Mouse (Mus musculus) limb, embryonic 10.5 days (tissue): ENCODE data around the gene Macrod2. TPM values are rescaled to one million over a fixed set of nuclear protein-coding genes. Genes with fewer than 3 reads are reported as not detected.

Experiments used
- DNase-seq: peaks from one replicate; pipeline ENCODE4 v3.0.0-alpha.2; 2017; ENCODE audit warnings: low spot score
- H3K27ac ChIP-seq: fragments of 300-500 bp; sonication (generic); 2 replicates; pipeline ENCODE4 v1.5.1; 2016; ENCODE audit warnings: mild to moderate bottlenecking
- H3K27me3 ChIP-seq: fragments of 300-500 bp; sonication (generic); 2 replicates; pipeline ENCODE4 v1.6.1; 2016; ENCODE audit warnings: low read depth, mild to moderate bottlenecking; ENCODE audit not compliant: poor library complexity, severe bottlenecking
- H3K36me3 ChIP-seq: fragments of 300-500 bp; sonication (generic); 2 replicates; pipeline ENCODE4 v1.6.1; 2016; ENCODE audit warnings: mild to moderate bottlenecking, moderate library complexity
- H3K4me1 ChIP-seq: fragments of 300-500 bp; sonication (generic); 2 replicates; pipeline ENCODE4 v1.6.1; 2016
- H3K4me3 ChIP-seq: fragments of 300-500 bp; sonication (generic); 2 replicates; pipeline ENCODE4 v1.5.1; 2016; ENCODE audit warnings: mild to moderate bottlenecking, moderate library complexity
- H3K9me3 ChIP-seq: fragments of 300-500 bp; sonication (generic); replicated peaks from 2 replicates; pipeline ENCODE4 v1.6.1; 2016; ENCODE audit warnings: mild to moderate bottlenecking
- WGBS: fragments of 180-500 bp; shearing (Covaris S2); methylation state at CpG from one replicate; pipeline ENCODE4 v1.1.7; 2016; 5-methylcytosine and 5-hydroxymethylcytosine counted together
- polyA plus RNA-seq: library from polyadenylated mRNA; unstranded; fragments of >200 nt; fragmentation: Nextera tagmentation; extraction: Ambion mirVana; gene quantifications from 2 replicates; pipeline ENCODE4 v1.2.1, GENCODE M21; 2016

Macrod2 gene
- polyA plus RNA-seq, 1 experiment from 2014 or later: 42.7 TPM

DNA sequence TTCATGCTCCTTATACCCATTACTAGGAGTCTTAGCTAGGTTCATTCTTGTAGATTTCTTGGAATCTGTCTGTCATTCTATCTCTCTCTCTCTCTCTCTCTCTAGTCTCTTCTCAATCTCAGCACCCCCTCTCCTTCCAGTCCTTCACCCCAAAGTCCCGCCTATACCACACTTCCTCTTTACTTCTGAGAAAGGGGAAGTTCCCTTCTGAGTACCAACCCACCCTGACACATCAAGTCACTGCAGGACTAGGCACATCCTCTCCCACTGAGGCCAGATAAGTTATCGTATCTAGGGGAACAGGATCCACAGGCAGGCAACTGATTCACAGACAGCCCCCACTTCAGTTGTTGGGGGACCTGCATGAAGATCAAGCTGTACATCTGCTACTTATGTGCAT lies 389.5 kb downstream of the Macrod2 start:
- Histone ChIP-seq H3K36me3 (no peaks in the 10 kb centered on the region), H3K4me1 (no peaks in the 10 kb centered on the region), H3K9me3 (no peaks in the 10 kb centered on the region), H3K27ac (no peak overlapping the region), H3K27me3 (no peaks in the 10 kb centered on the region), H3K4me3 (no peak overlapping the region)
- no peak for DNase-seq
- WGBS: 94% methylated on average over 2 of the region's 2 CpGs

DNA sequence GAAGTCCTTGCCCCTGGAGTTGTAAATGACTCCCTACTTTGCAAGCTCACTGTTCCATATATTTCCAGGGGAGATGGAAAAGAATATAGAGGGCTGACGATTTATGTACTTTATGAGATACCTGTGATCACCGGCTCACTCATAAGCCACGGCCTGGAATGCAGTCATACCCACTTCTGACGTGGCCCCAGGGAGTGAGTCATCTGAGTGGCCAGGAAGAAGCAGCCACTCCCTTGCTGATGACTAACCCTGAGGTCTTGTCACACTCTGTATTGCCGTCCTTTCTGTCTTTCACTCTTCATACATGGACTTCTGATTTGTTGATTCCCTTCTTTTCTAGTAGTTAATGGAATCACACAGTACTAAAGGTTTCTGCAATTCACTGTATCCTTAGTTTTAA lies 395.3 kb downstream of the Macrod2 start:
- H3K9me3 ChIP-seq: no peaks in the 10 kb centered on the region
- H3K4me1 ChIP-seq: no peaks in the 10 kb centered on the region
- no peaks in the 10 kb centered on the region for H3K27me3 ChIP-seq
- no peaks in the 10 kb centered on the region for H3K36me3 ChIP-seq
- no peak overlapping the region for H3K27ac ChIP-seq
- DNase-seq: no peak
- no peak overlapping the region for H3K4me3 ChIP-seq
- WGBS: 78% methylated on average over 5 of the region's 5 CpGs

DNA sequence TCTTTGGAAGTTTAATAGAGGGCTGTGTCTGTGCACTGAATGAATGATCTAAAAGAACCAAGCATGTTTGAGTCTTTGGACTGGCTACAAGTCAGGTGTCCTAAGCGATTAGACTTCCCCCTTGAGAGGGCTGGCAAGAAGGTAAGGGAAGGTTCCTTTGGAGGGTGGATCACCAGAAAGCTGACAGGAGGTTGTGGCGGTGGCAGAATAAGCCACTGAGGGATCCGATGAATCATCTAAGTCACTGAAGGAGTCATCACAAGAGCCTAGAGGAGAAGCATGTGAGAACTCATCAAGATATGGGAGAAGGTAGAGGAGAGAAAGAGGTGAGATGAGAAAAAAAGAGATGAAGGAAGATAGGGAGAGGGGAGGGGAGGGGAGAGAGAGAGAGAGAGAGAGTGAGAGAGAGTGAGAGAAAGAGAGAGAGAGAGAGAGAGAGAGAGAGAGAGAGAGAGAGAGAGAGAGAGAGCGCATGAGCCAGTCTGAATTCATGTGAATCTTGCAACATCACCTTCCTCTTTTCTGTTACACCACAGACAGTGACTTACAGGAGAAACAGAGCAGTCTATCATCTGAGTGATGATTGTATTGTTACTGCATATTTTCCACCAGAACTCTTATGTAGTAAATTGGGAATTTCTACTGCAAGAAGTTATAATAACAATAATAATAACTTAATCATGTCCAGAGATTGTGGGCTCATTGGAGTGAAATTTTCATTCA lies 398.9 kb downstream of the Macrod2 start:
- Histone ChIP-seq H3K4me1 (no peaks in the 10 kb centered on the region), H3K9me3 (no peaks in the 10 kb centered on the region), H3K27me3 (no peaks in the 10 kb centered on the region), H3K27ac (no peak overlapping the region), H3K36me3 (no peaks in the 10 kb centered on the region), H3K4me3 (no peak overlapping the region)
- DNase-seq: no peak
- 86% methylated on average over 4 of the region's 4 CpGs for whole genome bisulfite sequencing

DNA sequence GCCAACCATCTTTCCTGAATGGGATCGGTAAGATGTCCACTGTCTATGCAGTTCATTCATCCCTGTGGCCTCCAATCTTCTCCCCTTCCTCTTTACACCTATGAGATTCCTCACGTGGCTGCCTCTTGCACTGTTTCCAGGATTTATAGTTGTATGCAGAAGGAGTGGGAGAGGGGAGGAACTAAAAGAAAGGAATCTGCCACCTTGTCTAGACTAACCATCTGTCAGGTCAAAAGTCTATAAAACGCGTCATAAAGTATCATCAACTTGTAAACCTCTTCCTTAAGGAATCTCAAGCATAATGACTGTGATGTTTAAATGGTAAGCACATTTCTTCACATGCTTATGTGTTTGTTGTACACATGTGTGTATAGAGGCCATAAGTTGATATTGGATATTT lies 416.6 kb downstream of the Macrod2 start:
- WGBS: 76% methylated on average over 4 of the region's 4 CpGs
- Histone ChIP-seq H3K36me3 (no peaks in the 10 kb centered on the region), H3K27me3 (no peaks in the 10 kb centered on the region), H3K9me3 (no peaks in the 10 kb centered on the region), H3K27ac (no peak overlapping the region), H3K4me3 (no peak overlapping the region), H3K4me1 (no peaks in the 10 kb centered on the region)
- DNase-seq: no peak

DNA sequence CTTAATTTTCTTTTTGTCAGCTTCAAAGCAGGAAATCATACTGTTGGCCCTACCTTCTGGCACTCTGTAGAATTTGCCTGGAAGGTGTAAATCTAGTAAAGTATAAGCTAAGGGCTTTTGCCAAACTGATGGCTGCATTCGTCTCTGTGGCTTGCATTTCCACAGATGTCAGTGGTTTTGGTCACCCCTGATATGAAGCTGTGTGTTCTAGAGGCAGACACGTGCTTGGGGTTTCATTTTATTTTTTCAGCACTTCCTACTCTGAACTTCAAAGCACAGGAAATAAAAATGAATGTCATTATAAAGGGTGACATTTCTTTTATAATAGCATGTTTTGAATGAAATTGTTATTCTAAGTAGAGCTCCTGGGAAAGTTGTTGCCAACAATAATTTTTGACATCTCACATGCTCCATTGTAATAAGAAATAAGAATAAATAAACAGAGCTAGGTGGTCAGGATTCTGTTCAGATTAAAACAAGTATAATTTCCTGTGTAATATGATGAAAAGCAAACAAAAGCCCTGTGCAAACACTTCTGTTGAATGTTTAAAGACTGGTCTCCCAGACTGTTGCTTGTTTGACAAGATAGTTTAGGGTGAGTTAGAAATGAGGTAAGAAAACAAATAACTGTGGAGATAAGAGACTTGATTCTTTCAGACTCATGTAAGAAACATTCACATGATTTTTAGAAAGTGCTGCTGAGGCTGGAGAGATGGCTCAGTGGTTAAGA lies 424.4 kb downstream of the Macrod2 start:
- 57% methylated on average over 2 of the region's 2 CpGs for WGBS
- H3K9me3 ChIP-seq: no peaks in the 10 kb centered on the region
- H3K27ac ChIP-seq: no peak overlapping the region
- no peaks in the 10 kb centered on the region for H3K27me3 ChIP-seq
- DNase-seq: no peak
- no peak overlapping the region for H3K4me3 ChIP-seq
- no peaks in the 10 kb centered on the region for H3K36me3 ChIP-seq
- H3K4me1 ChIP-seq: peaks cover 5% of the 10 kb centered on the region; the same call in 1 of the 2 replicates

DNA sequence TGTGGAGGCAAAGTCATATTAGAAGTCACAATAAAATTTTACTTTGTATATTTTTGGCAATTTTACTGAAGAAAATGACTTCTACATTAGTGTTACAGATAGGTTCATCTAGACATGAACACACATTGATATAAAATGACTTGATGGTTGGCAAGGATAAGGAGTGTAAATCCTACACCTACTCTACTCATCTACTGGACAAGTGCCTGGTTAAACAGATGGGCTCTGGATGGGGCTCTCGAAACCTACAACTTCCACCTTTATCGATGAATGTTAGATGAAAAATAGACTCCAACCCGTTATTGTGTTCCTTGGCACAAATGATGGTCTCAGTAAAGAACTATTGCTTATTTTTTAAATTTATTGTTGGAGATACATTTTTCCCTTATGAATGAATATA lies 427.3 kb downstream of the Macrod2 start:
- no peak for DNase-seq
- H3K27ac ChIP-seq: no peak overlapping the region
- no peak overlapping the region for H3K4me3 ChIP-seq
- H3K4me1 ChIP-seq: peaks cover 5% of the 10 kb centered on the region; the same call in 1 of the 2 replicates
- 95% methylated on average over 3 of the region's 3 CpGs for WGBS
- no peaks in the 10 kb centered on the region for H3K9me3 ChIP-seq
- no peaks in the 10 kb centered on the region for H3K36me3 ChIP-seq
- H3K27me3 ChIP-seq: no peaks in the 10 kb centered on the region

DNA sequence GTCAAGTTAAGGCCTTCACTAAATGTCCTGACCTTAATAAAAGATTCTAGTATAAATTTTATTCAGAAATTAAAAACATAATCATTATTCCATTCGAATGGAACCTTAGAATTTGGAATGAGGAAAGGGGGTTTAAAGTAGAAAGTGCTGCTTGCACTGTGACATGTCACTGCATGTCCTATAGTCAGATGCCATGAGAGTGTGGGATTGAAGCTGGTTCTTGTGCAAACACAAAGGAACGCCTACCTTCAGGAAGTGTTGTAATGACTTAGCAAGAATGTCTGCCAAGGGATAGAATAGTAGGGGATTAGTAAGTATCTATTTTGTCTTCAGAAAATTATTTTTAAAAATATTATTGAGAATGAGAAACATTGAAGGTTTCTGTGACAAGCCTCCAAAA lies 431.1 kb downstream of the Macrod2 start:
- no peaks in the 10 kb centered on the region for H3K36me3 ChIP-seq

DNA sequence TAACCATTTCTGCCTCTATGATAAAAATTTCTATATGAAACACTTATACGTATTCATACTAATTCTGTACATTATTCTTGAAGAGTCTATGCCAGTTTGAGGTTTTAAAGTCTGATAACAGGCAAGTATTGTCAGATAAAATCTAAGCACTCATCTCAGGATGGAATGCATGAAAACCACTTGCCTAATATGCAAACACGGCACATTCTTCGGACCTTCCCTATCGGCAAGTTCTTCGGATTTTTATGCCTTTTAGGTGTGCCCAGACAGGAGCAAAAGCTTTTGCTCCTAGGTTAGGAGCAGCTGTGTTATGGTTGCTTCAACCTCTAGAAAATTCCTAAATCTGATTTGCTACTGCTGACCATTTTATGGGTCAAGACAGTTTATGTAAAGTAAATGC lies 433.8 kb downstream of the Macrod2 start:
- H3K27ac ChIP-seq: no peak overlapping the region
- no peaks in the 10 kb centered on the region for H3K9me3 ChIP-seq
- H3K4me1 ChIP-seq: no peaks in the 10 kb centered on the region
- H3K27me3 ChIP-seq: no peaks in the 10 kb centered on the region
- H3K4me3 ChIP-seq: no peak overlapping the region
- no peak for DNase-seq
- WGBS: 90% methylated on average over 5 of the region's 5 CpGs
- no peaks in the 10 kb centered on the region for H3K36me3 ChIP-seq

More for the DNA sequence above, 431.1 kb downstream of the Macrod2 start:
- Histone ChIP-seq H3K9me3 (no peaks in the 10 kb centered on the region), H3K27ac (no peak overlapping the region), H3K4me1 (no peaks in the 10 kb centered on the region), H3K27me3 (no peaks in the 10 kb centered on the region), H3K4me3 (no peak overlapping the region)
- 73% methylated on average over 2 of the region's 2 CpGs for WGBS
- DNase-seq: no peak

DNA sequence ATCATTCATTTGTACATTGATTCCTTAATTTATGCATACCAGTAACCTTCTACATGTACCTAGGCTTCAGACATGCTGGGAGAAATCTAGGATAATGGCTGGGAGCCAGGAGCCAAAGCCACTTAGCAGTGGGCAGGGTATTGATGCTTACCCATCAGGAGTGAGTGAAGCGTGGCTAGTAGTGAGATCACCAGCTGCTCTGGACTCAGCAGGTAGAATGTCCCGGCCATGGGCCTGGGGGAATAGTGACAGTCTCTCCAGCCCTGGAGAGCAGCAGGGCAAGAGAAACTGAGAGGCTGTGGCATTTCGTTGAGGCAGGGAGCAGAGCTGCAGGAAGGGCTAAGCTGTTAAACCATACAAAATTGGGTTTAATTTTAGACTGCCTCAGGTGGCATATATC lies 435.0 kb downstream of the Macrod2 start:
- no peak for DNase-seq
- Histone ChIP-seq H3K27ac (no peak overlapping the region), H3K4me1 (no peaks in the 10 kb centered on the region), H3K9me3 (no peaks in the 10 kb centered on the region), H3K4me3 (no peak overlapping the region), H3K36me3 (no peaks in the 10 kb centered on the region), H3K27me3 (no peaks in the 10 kb centered on the region)
- WGBS: 76% methylated on average over 3 of the region's 3 CpGs

DNA sequence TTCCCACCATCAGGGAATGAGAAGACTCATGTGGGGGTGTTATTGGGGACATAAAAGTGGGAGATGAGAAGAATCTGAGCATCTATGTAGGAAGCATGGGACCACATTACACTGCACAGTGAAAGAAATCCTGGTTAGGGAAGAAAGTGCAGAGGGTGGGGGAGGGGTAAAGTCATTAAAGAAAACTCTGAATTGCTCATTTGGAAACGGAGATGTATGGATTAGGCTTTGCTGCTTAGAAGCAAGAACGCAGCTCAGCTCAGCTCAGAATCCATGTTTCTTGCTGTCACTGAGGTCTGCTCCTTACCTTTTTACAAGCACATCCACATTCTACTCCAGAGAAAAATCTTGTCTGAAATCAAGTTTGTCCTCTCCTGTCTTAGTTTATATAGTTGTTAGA lies 444.3 kb downstream of the Macrod2 start:
- Histone ChIP-seq H3K27me3 (no peaks in the 10 kb centered on the region), H3K9me3 (no peaks in the 10 kb centered on the region), H3K4me1 (peaks cover 10% of the 10 kb centered on the region), H3K36me3 (no peaks in the 10 kb centered on the region), H3K4me3 (no peak overlapping the region), H3K27ac (no peak overlapping the region)
- DNase-seq: no peak
- WGBS: 23% methylated on average over 2 of the region's 2 CpGs

DNA sequence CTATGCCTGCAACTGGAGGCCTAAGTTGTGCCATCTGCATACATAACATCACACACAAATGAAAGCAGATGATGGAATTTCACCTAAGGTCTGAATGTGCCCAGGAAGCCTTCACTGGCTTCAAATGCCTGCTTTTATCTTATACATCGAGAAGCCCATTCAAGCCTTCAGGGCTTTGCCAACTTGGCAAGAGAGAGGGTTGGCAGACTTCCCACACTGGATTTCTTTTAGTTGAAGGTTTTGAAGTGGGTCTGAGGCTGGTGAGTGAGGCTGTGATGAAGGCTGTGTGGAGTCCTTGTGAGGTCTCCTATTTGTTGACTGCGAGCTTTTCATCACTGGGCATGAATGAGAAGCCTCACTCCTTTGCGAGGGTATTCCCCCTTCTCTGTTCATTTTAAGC lies 444.8 kb downstream of the Macrod2 start:
- no peaks in the 10 kb centered on the region for H3K36me3 ChIP-seq

DNA sequence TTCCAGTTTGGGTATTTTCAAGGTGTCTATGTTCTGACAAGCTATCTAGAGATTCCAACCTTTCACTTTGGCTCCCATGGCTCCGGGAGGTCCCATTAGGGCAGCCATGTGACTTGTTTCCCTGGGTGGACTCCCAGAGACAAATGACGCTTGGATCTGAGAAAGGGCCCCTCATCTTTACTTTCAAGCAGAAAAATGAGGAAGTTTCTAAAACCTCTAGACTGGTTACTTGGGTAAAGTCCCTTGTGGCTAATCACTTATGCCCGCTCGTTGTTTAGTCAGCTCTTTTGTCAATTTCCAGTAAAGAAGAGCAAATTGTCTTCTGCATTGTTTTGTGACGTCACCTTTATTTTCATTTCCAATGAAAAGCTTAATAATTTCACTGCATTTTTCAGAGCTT lies 448.9 kb downstream of the Macrod2 start:
- Histone ChIP-seq H3K27ac (no peak overlapping the region), H3K36me3 (no peaks in the 10 kb centered on the region), H3K27me3 (no peaks in the 10 kb centered on the region), H3K4me3 (no peak overlapping the region), H3K9me3 (no peaks in the 10 kb centered on the region), H3K4me1 (peaks cover 10% of the 10 kb centered on the region)
- no peak for DNase-seq
- 82% methylated on average over 5 of the region's 5 CpGs for WGBS

More for the DNA sequence above, 444.8 kb downstream of the Macrod2 start:
- WGBS: 77% methylated on average over 3 of the region's 3 CpGs
- peaks cover 10% of the 10 kb centered on the region for H3K4me1 ChIP-seq
- no peaks in the 10 kb centered on the region for H3K9me3 ChIP-seq
- no peaks in the 10 kb centered on the region for H3K27me3 ChIP-seq
- no peak for DNase-seq
- H3K4me3 ChIP-seq: no peak overlapping the region
- H3K27ac ChIP-seq: no peak overlapping the region

DNA sequence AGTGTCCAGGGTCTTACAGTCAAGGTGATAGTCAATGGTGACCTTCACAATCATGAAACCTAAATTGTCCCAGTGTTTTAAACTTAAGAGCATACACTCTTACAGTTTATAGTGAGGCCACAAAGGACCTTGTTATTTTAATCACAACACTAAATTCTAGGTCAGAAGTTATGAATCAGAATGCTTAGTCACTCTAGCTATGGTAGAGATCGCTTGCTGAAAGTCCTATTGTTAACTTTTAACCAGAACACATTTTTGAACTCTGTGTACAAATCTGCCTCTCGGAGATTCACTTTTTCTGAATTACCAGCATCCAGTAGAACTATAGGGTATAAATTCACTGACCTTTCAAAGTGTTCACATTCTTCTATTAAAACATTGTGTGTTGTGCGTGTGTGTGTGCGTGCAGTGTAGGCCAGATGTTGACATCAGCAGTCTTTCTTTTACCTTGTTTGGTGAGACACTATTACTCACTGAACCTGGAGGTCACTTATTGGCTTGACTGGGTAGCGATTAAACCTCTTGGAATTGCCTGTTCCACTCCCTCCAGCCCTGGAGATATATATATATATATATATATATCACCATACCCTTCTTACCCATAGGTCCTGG lies 452.8 kb downstream of the Macrod2 start:
- no peak overlapping the region for H3K27ac ChIP-seq

More for the DNA sequence above, 452.8 kb downstream of the Macrod2 start:
- no peaks in the 10 kb centered on the region for H3K4me1 ChIP-seq
- no peaks in the 10 kb centered on the region for H3K36me3 ChIP-seq
- H3K27me3 ChIP-seq: no peaks in the 10 kb centered on the region
- DNase-seq: no peak
- WGBS: 93% methylated on average over 5 of the region's 5 CpGs
- H3K9me3 ChIP-seq: no peaks in the 10 kb centered on the region
- no peak overlapping the region for H3K4me3 ChIP-seq
